Mouse (Mus musculus): ENCODE data around the gene Pja2. TPM values are rescaled to one million over a fixed set of nuclear protein-coding genes. Genes with fewer than 3 reads are reported as not detected.
A peak's percentile ranks its signal among the peaks of the same experiment; 100 is the strongest.

The Pja2 gene
- 22.4 and 32.8 TPM in 2 replicates for total RNA-seq (2014; fragmentation: Nextera tagmentation)
- 32.3 and 35.8 TPM in 2 replicates for total RNA-seq (2017)

DNA sequence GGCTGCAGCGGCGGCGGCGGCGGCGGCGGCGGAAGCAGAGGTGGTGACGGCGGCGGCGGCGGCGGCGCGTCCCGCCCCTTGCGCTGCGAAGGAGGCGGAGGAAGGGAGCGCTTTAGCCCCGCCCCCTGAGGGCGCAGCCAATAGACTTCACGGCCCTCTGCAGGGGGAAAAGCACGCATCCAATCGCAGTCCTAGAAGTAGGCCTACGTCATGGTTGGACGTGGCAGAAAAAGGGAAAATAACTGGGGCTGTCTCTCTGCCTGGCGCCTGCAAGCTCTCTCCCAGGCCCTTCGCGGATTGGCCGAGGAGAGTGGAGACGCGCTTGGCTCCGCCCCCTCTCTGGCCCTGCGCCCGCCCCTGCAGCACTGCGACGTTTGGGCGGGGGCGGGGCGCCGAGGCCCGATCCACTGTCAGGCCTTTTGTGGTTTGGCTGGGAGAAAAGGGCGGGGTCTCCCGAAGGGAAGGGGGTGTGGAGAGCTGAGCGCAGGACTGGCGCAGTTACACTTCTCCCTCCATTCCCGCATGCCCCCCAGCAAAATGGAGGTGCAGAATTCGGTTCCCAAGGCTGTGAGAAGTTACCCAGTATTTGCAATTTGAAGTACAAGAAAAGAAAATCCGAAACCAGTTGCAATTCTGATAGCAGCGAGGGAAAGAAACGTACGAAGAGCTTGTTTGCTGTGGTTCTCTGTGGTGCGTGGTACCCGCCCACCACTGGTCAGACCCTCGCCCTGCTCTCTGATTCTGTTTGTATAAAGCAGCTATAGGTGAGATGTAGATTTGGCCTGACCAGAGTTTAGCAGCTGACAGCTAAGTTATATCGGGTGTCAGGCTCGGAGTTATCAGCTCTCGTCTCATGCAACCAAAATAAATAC lies at the start of gene Pja2:
Gene Pja2, minus strand, starts transcription at position 19 of the 872 bp plus-strand sequence.
- ATAC-seq (replicated peaks; ENCODE audit: low FRiP score, low TSS enrichment, poor library complexity, severe bottlenecking): peak; percentile 96

DNA sequence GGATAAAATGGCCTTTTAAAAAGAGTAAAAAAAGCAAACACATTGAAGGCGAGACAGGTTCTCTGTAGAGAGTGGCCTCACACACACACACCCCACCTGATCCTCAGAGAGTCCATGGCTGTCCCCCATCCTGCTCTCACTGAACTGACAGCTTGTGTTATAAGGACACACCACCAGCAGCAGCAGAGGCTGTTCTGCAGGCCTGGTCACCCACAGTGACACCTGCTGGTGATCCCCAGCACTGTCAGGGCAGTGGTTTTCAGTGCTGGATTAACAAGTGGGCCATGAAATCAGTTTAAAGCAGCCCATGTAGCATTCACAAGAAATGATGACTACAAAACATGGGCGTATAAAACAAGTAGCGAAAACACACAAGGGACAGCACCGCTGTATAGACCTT lies 43.6 kb upstream of the Pja2 start:
- ATAC-seq (replicated peaks; ENCODE audit: low FRiP score, low TSS enrichment, poor library complexity, severe bottlenecking): peak; percentile 99

DNA sequence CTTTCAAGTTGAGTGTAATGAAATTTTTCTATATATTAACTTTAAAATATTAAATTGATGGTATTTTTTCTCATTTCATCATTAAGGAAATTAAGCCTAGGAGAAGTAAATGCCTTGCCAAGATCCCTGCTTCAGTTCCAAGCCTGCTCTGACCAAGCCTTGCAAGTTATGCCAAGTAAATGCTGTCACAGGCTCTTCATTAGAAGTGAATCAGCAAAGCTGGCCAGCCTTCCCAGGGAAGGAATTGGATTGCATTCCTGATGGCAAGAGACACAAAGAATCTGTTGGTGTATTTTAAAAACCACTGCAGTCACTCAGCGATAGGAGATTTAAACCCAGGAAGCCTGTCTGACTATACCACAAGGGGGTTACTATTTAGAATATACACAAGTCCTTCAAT lies 32.0 kb upstream of the Pja2 start:
- no peak for ATAC-seq (replicated peaks; ENCODE audit: low FRiP score, low TSS enrichment, poor library complexity, severe bottlenecking)

DNA sequence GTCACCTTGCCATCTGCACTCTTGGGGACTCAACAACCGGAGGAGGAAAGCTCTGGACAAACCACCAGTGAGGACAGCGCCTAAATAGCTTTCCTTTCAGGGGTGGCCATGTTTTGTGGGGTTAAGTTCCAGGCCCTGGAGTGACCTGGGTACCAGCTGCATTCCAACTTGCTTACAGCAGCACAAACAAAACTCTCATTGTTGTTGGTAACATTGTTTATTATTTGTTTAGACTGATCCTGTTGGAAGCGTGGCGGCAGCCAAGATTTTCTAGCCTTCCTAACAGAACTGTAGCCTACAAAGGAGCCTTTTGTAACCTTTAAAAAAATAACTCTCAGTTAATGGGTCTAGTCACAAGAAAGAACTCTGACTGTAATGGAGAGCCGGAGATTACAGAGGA lies 30.9 kb upstream of the Pja2 start:
- ATAC-seq (replicated peaks; ENCODE audit: low FRiP score, low TSS enrichment, poor library complexity, severe bottlenecking): no peak

DNA sequence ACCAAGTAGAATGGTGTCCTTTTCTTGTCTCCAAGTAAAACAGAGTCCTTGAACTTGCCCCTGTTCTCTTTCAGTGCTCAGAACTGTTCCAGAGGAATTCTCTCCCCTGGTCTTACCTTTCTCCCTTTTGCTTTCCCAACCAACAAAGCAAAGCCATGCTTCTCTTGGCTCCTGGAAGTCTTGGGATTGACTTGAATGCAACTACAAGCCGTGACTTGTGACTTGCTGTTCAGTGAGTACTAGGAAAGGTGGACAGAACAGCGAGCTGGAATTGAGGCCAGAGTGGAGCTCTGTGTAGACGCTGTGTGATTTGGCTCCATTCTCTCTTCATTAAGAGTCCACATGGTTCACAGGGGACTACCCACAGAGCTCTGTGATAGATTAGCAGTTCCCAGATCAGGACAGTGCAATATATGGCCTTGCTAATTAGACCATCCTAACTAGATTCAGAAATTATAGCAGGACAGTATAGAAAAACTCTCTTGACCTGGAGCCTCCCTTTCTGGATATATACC lies 30.3 kb upstream of the Pja2 start:
- ATAC-seq (replicated peaks; ENCODE audit: low FRiP score, low TSS enrichment, poor library complexity, severe bottlenecking): no peak

DNA sequence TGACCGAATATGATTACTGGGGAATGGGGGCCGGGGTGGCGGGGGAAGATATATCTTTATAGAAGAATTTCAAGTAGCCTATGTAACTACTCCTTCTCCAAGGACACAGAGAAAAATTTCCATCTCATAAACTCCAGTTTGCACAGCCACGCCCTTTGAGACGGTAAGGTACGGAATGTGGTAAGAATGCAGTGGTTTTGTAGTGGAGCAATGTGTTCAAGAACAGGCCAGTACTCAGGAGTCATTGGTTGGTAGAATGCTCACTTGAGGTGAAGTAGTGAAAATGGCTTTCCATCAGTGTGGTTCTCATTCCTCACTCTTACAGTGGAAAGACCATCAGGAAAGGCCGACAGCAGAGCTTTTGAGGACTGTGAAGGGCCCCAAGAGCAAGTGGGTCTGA lies 22.2 kb upstream of the Pja2 start:
- ATAC-seq (replicated peaks; ENCODE audit: low FRiP score, low TSS enrichment, poor library complexity, severe bottlenecking): no peak

DNA sequence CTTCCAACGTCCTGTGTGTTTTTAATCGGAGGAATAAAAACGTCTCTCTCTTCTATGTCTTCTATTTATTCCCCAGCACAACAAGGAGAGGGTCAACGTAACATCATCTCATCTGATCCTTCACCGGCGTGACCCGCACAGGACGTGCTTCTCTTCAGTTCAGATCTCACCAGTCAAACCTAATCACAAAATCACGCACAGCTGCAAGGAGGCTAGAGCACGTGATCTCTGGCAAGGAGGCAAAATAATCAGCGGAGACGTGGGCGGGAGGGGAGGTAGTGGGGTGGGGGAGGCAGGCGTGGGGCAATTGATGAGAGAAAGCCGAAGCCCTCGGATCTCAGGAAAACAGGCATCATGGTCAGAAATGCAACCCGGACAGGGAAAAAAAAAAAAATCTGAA lies 14.4 kb upstream of the Pja2 start:
- ATAC-seq (replicated peaks; ENCODE audit: low FRiP score, low TSS enrichment, poor library complexity, severe bottlenecking): no peak

DNA sequence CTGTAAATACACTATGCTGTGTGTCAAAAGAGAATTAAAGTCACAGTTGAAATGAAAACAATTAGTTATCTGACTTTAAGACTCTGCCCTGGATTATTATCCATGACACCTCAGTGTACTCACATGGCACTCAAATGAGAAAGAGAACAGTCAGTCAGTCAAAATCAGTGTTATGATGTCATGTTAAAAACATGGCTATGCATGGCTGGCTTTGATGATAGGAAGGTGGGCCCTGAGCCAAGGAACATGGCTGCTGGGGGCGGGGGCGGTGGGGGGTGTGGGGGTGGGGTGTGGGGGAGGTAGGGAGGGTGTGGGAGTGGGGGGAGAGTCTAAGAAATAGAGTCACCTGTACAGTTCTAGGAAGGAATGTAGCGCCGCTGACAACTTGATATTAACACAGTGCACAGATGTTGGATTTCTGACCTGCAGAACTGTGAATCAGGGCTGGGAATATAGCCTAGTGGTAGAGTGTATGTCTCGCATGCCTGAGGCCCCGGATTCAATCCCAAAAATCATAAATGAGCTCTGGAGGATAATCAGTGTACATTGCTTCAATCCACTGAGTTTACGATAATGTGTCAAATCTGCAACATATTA lies 13.0 kb upstream of the Pja2 start:
- no peak for ATAC-seq (replicated peaks; ENCODE audit: low FRiP score, low TSS enrichment, poor library complexity, severe bottlenecking)

DNA sequence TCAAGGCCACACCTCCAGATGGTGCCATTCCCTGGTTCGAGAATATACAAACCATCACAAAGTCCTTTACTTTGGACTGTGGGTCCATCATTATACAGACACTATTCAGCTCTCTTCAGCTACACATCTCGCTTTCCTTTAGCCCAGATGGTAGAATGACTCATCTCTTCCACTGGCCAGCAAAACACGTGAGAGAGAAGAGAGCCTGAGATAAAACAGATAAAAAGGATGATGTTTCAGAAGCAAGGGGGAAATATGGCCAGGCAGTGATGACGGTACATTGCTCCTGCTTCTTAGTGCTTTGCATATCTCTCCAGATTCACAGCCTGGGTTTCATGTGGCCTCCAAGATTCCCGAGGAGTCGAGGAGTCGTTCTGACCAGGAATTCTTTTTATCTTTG lies 10.0 kb upstream of the Pja2 start:
- ATAC-seq (replicated peaks; ENCODE audit: low FRiP score, low TSS enrichment, poor library complexity, severe bottlenecking): no peak

DNA sequence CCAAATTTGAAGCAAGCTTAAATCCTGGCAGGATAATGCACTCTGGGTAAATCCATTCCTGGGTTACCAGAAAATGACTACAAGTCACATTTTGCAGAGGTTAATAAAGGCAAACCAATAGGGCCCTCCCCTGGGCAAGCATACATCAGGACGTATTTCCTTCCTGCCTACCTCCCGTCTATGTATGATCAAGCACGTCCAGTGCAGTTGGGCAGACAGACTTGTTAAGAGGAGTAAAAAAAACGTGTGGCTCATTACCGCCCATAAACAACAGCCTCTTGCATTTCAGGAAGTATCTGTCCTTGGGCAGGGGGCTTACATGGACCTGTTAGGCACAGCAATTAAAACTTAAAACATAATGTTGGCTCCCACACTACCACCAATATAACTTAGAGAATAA lies 8.0 kb upstream of the Pja2 start:
- ATAC-seq (replicated peaks; ENCODE audit: low FRiP score, low TSS enrichment, poor library complexity, severe bottlenecking): no peak

DNA sequence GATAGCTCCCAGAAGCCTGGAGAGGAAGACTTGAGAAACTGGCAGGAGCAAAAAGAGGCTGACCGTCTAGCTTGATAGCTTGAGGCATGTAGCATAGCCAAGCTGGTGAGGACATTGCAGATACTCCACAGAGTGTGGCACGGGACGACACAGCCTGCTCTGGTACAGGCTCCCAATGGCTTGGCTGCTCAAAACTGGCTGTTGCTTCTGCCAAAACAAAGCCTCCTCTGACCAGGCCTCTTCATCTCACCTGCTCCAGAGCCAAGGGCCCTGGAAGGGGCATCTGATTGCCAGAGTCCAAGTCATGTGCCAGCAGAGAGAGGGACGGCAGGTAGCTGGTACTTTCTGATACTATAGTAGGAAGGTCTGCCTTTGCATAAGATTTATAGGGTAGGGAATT lies 5.5 kb upstream of the Pja2 start:
- ATAC-seq (replicated peaks; ENCODE audit: low FRiP score, low TSS enrichment, poor library complexity, severe bottlenecking): no peak

DNA sequence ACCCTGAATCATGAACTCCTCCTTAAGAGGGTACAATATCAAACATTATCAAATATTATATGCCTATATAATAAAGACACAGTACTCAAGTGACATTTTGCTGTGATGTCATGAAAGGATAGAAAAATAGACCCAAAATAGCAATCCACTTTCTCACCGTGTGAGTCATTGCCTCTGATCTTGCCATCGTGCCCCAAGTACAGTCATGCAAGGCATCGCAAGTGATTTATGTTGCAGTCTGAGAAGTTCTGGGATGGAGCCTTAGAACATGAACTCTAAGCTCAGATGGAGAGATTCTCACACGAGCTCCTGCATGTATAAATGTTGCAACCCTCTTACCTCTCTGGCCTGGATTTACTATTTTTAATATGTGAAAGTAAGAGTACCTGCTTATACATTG lies 2.2 kb upstream of the Pja2 start:
- ATAC-seq (replicated peaks; ENCODE audit: low FRiP score, low TSS enrichment, poor library complexity, severe bottlenecking): no peak

DNA sequence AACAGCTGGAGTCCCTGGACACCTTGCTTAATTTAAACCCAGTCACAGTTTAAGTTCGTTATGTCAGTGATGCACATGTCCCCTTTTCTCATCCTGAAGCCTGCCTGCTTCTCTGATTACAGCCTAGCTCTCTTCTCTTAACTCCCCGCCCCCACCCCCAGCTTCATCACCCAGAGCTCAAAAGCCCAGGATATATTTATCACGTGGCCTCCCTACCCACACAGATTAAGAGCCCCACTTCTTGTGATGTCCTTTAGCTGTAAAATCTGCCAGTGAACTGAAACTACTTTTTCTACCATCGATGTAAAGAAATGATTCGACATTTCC lies 1.0 kb upstream of the Pja2 start:
- peak; percentile 23 for ATAC-seq (replicated peaks; ENCODE audit: low FRiP score, low TSS enrichment, poor library complexity, severe bottlenecking)

DNA sequence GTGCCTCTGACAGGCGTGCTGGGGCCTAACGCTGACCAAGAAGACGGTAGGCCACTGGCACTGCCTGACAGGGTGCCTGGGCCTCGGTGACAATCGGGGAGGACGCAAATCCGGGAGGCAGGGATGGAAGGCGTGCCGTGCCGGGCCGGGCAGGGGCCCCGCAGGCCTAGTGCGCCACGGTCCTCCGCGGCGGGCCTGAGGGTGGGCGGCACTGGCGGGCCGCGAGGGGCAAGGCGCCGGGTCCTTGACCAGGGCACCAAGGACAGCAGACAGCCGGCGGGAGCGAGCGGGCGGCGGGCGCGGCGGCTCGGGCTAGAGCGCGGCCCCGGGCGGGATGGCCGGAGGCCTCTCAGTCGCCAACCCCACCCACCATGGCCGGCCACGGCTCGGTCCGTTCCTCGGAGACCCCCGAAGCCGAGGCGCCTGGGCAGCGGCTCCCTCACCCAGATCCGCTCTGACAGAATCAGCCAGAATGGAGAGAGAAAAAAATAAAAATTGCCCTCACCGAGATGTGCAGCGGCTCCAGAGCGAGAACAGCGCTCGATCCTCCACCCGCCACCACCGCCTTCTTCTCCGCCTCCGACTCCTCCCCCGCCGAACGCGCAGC lies 322 bp downstream of the Pja2 start:
- ATAC-seq (replicated peaks; ENCODE audit: low FRiP score, low TSS enrichment, poor library complexity, severe bottlenecking): peak; percentile 19

DNA sequence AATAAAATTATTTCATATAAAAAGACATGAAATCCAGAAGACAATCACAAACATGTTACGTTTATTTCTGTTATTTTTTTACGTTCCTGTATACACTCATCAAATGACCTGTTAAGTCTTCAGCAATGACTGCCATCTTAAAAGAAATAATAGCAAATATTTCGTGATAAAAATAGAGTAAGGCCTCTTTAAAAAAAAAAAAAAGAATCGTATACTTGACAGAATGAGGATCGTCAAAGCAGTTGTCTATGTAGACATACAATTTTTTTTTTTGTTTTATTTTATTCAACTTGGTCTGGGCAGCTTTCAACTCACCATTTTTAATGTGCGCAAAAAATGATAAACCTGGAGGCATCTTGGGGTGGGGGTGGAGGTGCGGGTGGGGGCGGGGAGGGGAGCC lies 831 bp downstream of the Pja2 start:
- ATAC-seq (replicated peaks; ENCODE audit: low FRiP score, low TSS enrichment, poor library complexity, severe bottlenecking): no peak

DNA sequence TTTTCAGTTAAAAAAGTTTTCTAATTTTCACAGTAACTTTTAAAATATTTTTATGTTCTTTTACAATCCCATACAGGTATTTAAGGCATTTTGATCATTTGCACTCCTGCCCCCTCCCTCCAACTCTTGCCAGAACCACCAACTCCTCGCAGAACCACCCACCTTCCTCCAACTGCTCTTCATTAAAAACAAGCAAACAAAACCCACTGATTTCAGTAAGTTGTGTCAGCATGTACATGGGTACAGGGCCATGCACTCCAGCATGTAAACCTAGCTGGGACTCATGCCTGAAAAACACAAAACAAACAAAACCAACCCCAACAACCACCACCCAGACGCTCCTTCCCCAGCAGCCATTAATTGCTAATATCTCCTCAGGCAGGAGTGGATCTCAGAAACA lies 7.2 kb downstream of the Pja2 start:
- no peak for ATAC-seq (replicated peaks; ENCODE audit: low FRiP score, low TSS enrichment, poor library complexity, severe bottlenecking)

DNA sequence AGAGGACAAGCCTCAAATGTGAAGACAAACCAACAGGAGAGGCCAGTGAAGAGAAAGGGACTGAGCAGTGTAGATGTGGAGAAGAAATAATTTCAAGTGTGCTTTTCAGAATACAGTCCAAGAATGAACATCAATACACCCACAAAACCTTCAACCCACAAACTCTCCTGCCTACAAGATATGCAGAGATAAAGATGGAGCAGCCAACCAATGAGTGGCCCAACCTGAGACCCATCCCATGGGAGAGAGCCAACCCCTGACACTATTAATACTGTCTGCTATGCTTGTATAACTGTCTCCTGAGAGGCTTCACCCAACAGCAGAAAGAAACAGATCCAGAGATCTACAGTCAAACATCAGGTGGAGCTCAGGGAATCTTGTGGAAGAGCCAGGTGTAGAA lies 16.3 kb downstream of the Pja2 start:
- ATAC-seq (replicated peaks; ENCODE audit: low FRiP score, low TSS enrichment, poor library complexity, severe bottlenecking): peak; percentile 60; the same call in 1 of the 2 replicates

DNA sequence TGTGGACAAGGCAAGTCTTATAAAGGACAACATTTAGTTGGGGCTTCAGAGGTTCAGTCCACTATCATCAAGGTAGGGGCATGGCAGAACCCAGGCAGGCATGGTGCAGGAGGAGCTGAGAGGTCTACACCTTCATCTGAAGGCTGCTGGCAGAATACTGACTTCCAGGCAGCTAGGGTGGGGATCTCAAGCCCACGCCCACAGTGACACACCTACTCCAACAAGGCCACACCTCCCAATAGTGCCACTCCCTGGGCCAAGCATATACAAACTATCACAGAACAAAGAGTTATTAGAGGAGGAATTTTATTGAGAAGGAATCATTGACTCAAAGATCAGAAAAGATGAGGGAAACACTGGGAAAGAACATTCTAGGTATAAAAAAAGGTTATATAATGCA lies 17.2 kb downstream of the Pja2 start:
- ATAC-seq (replicated peaks; ENCODE audit: low FRiP score, low TSS enrichment, poor library complexity, severe bottlenecking): peak; percentile 29; the same call in 1 of the 2 replicates

DNA sequence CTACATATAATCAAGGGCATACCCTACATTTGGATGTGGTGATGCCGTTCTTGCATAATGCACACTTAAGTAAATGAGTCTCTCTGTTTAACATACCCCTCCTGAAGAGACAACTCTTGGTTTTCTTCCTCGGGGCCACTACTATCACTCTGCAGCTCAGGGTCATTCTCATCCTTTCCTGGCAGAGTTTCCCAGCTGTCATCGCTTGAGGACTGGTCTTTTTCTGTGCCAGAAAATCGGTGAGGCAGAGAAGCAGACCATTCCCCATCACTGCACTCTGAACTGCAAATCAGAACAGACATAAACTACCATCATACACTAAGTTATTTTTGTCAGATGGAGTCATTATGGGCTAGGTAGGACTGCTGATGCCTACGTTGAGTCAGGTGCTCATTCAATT lies 34.1 kb downstream of the Pja2 start:
- ATAC-seq (replicated peaks; ENCODE audit: low FRiP score, low TSS enrichment, poor library complexity, severe bottlenecking): no peak

DNA sequence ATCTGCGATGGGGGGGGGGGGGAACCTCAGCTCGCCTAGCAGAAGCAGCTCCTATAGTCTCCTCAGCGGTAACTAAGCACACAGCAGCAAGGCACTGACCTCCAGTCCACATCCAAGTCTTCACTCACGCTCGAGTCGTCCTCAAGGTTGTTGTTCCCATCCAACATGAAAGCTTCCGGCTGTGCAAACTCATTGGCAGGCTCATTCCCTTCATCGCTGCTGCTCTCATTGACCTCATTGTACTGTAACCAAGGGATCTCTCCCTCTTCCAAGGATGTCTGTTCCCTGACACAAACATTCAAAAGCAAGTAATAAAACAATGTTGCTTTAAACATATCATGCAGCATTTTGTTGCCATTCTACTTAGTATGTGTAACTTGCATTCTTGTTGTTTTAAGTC lies 39.0 kb downstream of the Pja2 start:
- no peak for ATAC-seq (replicated peaks; ENCODE audit: low FRiP score, low TSS enrichment, poor library complexity, severe bottlenecking)

DNA sequence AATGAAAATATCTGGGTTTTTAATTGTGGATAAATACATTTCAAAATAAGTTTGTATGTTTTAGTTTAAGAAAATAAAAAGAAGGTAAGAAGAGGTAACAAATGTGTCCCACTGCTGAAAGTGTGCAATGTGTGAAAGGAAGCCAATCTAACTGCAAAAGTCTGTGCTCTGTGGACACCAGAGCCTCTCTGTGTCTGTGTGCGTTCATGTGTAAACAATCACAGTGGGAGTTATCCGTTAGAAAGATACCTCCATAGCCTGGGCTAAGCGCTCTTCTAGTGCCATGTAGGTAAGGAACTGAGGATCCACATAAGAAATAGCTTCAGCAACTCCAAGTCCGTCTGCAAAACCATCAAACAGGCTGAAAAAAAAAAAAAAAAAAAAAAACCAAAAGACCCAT lies 42.0 kb downstream of the Pja2 start:
- ATAC-seq (replicated peaks; ENCODE audit: low FRiP score, low TSS enrichment, poor library complexity, severe bottlenecking): no peak

Data from megakaryocyte-erythroid progenitor cell, adult 5-6 weeks (primary cell).